Mouse (Mus musculus): ENCODE measurements at regions not wholly inside any gene's neighbourhood (a gene's known extent, or its start where the extent isn't known, plus 50 kb on each side); places are given as distances from the start of the nearest gene placed in this dataset.

DNA sequence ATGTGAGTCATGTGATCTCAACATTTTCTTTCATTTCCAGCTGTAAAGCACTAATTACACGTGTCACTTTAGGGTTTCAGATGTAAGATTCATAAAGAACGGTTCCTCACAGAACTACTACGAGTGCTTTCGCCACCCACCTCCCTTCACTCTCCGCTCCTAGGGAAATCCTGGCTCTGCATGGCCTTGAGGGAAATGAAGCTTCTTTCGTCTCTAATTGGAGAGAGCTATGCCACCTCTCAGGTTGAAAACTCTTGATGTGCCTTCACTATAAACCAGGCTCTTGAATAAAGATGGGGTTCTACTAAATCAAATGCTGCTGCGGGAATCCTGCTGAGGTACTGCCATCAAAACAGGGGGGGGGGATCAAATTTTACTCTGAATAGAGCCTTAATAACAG lies 686.0 kb upstream of the Hs3st1 start:
- no peak for DNase-seq (ENCODE audit: low spot score in 2 of 2)

DNA sequence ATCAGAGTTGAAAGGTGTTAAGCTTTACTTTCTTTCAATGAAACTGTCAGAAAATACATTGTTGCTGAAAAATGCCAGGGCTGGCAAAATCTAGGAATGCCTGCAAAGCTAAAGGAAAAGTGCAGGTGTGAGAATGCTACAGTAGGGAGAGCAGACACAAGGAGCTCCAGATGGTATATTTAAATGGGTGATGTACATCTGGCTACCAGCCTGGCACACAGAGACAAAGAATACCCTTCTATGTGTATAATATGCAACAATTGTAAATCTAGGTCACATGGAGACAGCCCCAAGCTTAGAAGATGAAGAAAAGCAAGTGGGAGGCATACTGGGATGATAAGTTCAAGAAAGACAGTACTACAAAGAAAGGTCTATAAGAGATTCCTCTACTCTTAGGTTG lies 647.4 kb upstream of the Hs3st1 start:
- peak; percentile 23 to 40 for DNase-seq (ENCODE audit: low spot score in 2 of 2)

DNA sequence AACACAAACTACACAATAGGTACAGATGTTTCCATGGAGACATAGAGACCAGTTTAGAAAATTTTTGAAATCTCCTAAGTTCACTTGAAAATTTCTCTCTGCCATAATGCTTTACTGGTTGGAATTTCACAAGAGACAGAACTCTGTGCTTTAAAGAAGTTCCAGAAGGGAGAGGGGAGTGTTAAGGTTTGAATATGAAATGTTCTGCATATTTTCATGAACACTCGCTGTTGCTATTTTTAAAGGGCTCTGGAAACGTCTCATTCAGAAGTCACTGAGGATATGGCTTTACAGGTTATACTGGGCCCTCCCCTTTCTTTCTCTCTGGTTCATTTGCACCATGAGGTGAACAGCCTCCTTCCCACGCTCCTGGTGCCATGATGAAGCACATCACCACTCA lies 639.5 kb upstream of the Hs3st1 start:
- no peak for DNase-seq (ENCODE audit: low spot score in 2 of 2)

DNA sequence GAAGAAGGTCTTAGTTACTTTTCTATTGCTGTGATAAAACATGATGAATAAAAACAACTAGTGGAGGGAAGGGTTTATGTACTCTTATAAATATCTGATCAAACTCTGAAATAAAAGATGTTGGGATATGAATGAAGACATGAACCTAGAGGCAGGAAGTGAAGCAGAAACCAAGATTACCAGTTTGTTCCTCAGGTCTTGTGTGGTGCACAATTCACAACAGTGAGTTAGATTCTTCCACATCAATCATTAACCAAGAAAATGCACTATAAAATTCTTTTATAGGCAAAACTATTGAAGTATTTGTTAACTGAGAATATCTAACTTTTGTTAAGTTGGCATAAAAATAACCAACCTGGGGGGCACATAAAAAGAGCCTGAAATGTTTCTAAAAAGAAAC lies 634.3 kb upstream of the Hs3st1 start:
- no peak for DNase-seq (ENCODE audit: low spot score in 2 of 2)

DNA sequence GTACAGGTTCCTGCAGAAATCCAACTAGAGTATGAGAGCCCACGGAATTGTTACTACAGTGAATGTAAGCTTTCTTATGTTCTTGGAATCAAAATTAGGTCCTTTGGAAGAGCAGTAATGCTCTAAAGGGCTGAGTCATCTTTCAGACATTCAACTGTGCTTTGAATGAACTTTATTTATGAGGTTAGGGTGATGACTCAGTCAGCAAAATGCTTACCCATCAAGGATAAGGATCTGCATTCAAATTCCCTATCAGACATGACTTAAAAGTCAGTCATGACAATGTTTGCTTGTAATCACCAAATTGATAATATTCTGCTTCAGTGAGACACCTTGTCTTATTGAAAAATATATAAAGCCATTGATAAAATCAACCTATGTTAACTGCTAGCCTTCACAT lies 611.7 kb upstream of the Hs3st1 start:
- DNase-seq (ENCODE audit: low spot score in 2 of 2): no peak

DNA sequence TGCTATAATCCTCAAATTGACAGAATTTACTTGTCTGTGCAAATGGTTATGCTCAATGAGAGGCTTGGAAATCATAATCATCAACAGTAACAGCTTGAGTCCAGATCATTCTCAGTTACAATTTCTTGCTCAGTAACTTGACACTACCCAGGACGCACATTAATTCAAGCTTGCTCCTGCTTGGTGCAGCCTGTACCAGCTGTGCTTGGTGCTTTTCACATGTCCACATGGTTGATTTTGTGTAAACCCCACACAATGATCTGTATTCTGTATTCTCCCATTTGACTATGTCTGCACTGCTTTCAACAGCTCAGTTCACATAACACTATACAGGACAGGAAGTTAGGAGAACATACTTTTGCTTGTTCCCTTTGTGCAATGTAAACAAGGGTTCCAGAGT lies 576.0 kb upstream of the Hs3st1 start:
- DNase-seq (ENCODE audit: low spot score in 2 of 2): no peak

DNA sequence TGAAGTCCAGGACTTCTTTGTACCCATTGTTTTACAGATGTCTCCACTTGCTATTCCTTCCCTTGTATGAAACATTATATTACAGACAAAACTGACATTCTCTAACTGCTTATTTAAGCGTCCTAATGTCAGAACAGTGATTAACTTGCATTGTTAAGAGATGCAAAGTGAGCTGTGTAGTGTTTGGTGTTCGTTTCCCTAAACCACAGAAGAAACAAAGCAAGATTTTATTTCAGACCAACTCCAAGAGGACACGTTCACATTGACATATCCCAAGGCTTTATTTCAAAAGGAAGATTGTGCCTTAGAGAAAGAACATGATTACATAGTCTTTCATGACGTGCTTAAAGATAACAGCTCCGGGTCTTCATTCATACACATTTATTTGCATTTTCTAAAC lies 553.2 kb upstream of the Hs3st1 start:
- no peak for DNase-seq (ENCODE audit: low spot score in 2 of 2)

DNA sequence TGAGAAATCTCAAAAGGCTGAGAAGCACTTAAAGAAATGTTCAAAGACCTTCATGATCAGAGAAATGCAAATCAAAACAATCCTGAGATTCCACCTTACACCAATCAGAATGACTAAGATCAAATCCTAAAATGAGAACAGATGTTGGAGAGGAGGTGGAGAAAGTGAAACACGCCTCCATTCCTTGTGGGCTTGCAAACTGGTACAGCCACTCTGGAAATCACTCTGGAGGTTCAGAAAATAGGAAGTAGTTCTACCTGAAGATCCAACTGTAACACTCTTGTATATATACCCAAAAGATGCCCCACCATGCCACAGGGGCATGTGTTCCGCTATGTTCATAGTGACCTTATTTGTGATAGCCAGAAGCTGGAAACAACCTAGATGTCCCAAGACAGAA lies 549.5 kb upstream of the Hs3st1 start:
- DNase-seq (ENCODE audit: low spot score in 2 of 2): peak in 1 of 2 experiments; percentile 31

DNA sequence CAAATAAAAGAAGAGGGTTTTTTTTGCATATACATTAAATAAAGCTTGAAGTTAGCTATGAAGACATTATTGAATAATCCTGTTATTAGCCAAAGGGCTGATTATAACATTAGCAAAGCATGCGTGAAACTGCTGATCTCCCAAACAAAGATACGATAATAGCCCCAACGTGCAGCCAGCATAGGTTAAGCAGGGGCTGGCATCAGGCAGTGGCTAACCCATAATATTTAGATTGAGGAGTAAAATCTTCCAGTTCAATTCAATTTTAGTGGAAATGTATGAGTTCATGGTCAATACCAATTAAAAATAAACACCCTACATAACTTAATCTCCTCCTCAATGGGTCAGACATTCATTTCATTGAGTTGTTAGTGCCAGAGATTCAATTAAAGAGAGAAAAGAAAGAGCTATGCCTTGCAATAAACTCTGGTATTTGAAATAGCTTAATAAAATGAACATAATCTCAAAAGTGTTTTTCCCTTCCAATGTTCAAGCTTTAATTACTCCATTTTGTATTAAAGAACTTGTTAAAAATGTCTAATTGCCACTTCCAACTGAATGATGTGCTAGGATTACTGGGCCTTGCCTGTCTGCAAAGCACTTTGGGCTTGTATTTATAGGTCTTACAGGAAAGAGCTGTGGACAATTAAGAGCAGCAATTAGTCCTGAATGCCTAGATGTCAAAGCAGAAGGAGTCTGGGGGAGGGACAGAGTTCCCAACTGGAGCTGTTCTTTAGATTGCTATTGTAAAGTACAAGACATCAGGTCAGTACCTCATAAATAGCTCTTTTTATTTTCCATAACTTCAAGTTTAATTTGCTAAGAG lies 539.8 kb upstream of the Hs3st1 start:
- DNase-seq (ENCODE audit: low spot score in 2 of 2): no peak

DNA sequence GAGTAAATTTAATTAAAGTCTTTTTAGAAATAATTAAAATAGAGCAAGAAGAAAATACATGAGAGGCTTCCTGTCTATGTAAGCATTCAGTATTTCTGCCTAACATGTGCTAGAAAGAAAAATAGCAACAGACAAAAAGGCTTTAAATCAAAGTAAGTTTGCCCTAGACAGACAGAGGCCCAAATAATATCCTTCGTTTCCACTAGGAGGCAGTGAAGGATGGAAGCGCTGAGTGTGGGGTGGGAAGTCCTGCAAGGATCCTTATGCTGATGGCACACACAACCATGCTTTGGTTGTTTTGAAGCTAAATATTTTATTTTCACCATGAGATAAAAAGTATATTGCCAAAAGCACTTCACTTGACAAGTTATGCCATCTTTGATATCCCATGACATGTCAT lies 527.1 kb upstream of the Hs3st1 start:
- no peak for DNase-seq (ENCODE audit: low spot score in 2 of 2)

DNA sequence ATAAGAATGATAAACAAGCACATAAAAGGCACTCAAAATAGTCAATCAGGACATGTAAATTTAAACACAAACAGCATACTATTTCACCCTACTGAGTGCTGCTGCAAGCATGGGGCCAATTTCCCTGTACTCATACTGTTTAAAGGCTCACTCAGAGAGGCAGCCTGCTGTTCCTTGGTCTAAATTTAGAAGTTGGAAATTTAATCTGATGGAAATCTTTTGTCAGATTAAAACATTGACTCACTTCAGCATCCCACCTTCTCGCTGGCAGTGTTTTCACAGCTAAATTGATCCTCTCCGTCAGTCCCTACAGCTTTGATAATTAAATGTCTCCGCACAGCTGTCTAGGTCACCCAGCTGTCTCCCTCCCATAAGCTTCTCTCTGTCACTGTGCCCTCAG lies 491.4 kb upstream of the Hs3st1 start:
- DNase-seq (ENCODE audit: low spot score in 2 of 2): peak; percentile 10 to 21

Data from right cerebral cortex, adult 2 months (tissue).